Mouse (Mus musculus): Measurements from ENCODE around the gene Actn4.

GRCm38 (mm10) chr7:28892601-28893000 lies 69.5 kb downstream of the Actn4 start:
- TF ChIP-seq POLR2A (IDR thresholded peaks at IDR 0.05; ENCODE audit: borderline replicate concordance, extremely low read depth, low read depth, low read length) (no peak), CTCF (IDR thresholded peaks at IDR 0.05; ENCODE audit: insufficient read depth, low read length) (no peak)
